Mouse (Mus musculus) ES-E14 (cell line): Measurements from ENCODE around the gene Tectb. TPM values are rescaled to one million over a fixed set of nuclear protein-coding genes. Genes with fewer than 3 reads are reported as not detected.

ENCODE experiments used
- DNase-seq: peaks from one replicate; pipeline ENCODE4 v3.0.0-alpha.2; 2013; ENCODE audit warnings: low read depth, low spot score
- H3K27ac ChIP-seq: 2 replicates; pipeline ENCODE4 v1.5.1; 2012; ENCODE audit warnings: low read depth, mild to moderate bottlenecking, low read length, moderate library complexity, mixed read lengths; ENCODE audit not compliant: poor library complexity, insufficient read depth, severe bottlenecking
- H3K36me3 ChIP-seq: 2 replicates; pipeline ENCODE4 v1.6.1; 2012; ENCODE audit warnings: mild to moderate bottlenecking, low read length, moderate library complexity, mixed read lengths; ENCODE audit not compliant: control insufficient read depth, poor library complexity, insufficient read depth, severe bottlenecking
- H3K4me1 ChIP-seq, 2 experiments: fragments of 150-350 bp in 1 of 2; sonication (generic) in 1 of 2; 2 replicates each; pipeline ENCODE4 v1.6.1; 2012; ENCODE audit warnings: low read length in 2 of 2, mild to moderate bottlenecking in 1 of 2, mixed read lengths in 1 of 2; ENCODE audit not compliant: control insufficient read depth in 2 of 2, insufficient read depth in 2 of 2, poor library complexity in 1 of 2
- H3K4me3 ChIP-seq, 2 experiments: fragments of 150-350 bp in 1 of 2; sonication (generic) in 1 of 2; 2 replicates each; pipeline ENCODE4 v1.5.1; 2012; ENCODE audit warnings: low read length in 2 of 2, low read depth in 1 of 2, mild to moderate bottlenecking in 1 of 2, mixed read lengths in 1 of 2; ENCODE audit not compliant: insufficient read depth in 1 of 2, poor library complexity in 1 of 2, severe bottlenecking in 1 of 2
- H3K9ac ChIP-seq: 2 replicates; pipeline ENCODE4 v1.6.1; 2012; ENCODE audit warnings: low read depth, mild to moderate bottlenecking, low read length, mixed read lengths; ENCODE audit not compliant: poor library complexity, insufficient read depth, severe bottlenecking
- H3K9me3 ChIP-seq: fragments of 150-350 bp; sonication (generic); 2 replicates; pipeline ENCODE4 v1.6.1; 2012; ENCODE audit warnings: low read depth, mild to moderate bottlenecking, low read length; ENCODE audit not compliant: control insufficient read depth, insufficient read depth
- CHD2 ChIP-seq: IDR thresholded peaks from 2 replicates; pipeline ENCODE4 v1.6.1; 2014; ENCODE audit warnings: mild to moderate bottlenecking, low read depth, low read length, inconsistent platforms
- HCFC1 ChIP-seq: IDR thresholded peaks from 2 replicates; pipeline ENCODE4 v1.6.1; 2012; ENCODE audit warnings: low read length, inconsistent platforms, borderline replicate concordance; ENCODE audit not compliant: insufficient read depth
- MAFK ChIP-seq: IDR thresholded peaks from 2 replicates; pipeline ENCODE4 v1.6.1; 2014; ENCODE audit warnings: mild to moderate bottlenecking, low read depth, low read length, inconsistent platforms; ENCODE audit not compliant: insufficient read depth
- ZC3H11A ChIP-seq: IDR thresholded peaks from 2 replicates; pipeline ENCODE4 v1.6.1; 2012; ENCODE audit warnings: low read depth, mild to moderate bottlenecking, inconsistent platforms, low read length, borderline replicate concordance
- ZNF384 ChIP-seq: IDR thresholded peaks from 2 replicates; pipeline ENCODE4 v1.6.1; 2012; ENCODE audit warnings: low read depth, low read length, inconsistent platforms
- in situ Hi-C, 2 experiments: fragments of 600-800 bp; cut with MboI; formaldehyde crosslinking; loops; one replicate each; pipeline ENCODE4 v1.15.1; 2025; ENCODE audit warnings: low sequenced_read_pairs in 2 of 2, inconsistent platforms in 1 of 2; ENCODE audit not compliant: unreplicated experiment in 2 of 2
- total RNA-seq: library from RNA; depleted of rRNA; stranded (reverse); fragments of 300-350 nt; gene quantifications from 2 replicates; pipeline ENCODE4 v1.2.3, GENCODE M21; 2012; rRNA removed

Tectb gene
- total RNA-seq, 1 experiment = not detected

GRCm38 (mm10) chr19:55236564-55236963 is 56.0 kb downstream of the Tectb start:
- Histone ChIP-seq H3K4me1 (no peaks in the 10 kb centered on the region), H3K4me3 (no peak overlapping the region), H3K36me3 (no peaks in the 10 kb centered on the region), H3K9me3 (no peaks in the 10 kb centered on the region), H3K9ac (no peak overlapping the region), H3K27ac (no peak overlapping the region)
- in situ Hi-C loops = no loop called here
- no peak for DNase-seq
- TF ChIP-seq HCFC1 (no peak), CHD2 (no peak), MAFK (no peak), ZNF384 (no peak), ZC3H11A (no peak)

GRCm38 (mm10) chr19:55239766-55240426 is 59.4 kb downstream of the Tectb start:
- Histone ChIP-seq H3K4me3 (no peak overlapping the region), H3K27ac (no peak overlapping the region), H3K9ac (no peak overlapping the region), H3K36me3 (no peaks in the 10 kb centered on the region), H3K9me3 (no peaks in the 10 kb centered on the region), H3K4me1 (no peaks in the 10 kb centered on the region)
- TF ChIP-seq CHD2 (no peak), ZC3H11A (no peak), HCFC1 (no peak), ZNF384 (no peak), MAFK (no peak)
- no peak for DNase-seq
- in situ Hi-C loops = no loop called here

GRCm38 (mm10) chr19:55241186-55241645 is 60.7 kb downstream of the Tectb start, which contains the start of gene Gucy2g:
Gene Gucy2g, minus strand, starts transcription at chr19:55241236.
- H3K27ac ChIP-seq = no peak within 1 kb of the TSS
- H3K4me1 ChIP-seq = no peaks in the 10 kb centered on the region
- in situ Hi-C loops = no loop called here
- no peak within 1 kb of the TSS for H3K4me3 ChIP-seq
- H3K9me3 ChIP-seq = no peaks in the 10 kb centered on the region
- H3K9ac ChIP-seq = no peak within 1 kb of the TSS
- no peak for DNase-seq
- H3K36me3 ChIP-seq = no peaks in the 10 kb centered on the region
- no peak for TF ChIP-seq MAFK
- no peak for TF ChIP-seq ZC3H11A
- no peak for TF ChIP-seq HCFC1
- no peak for TF ChIP-seq ZNF384
- no peak for TF ChIP-seq CHD2

- in situ Hi-C loops = no loop called here
- H3K9ac ChIP-seq = no peak overlapping the region
- DNase-seq = no peak
- no peak overlapping the region for H3K4me3 ChIP-seq
- TF ChIP-seq CHD2 (no peak), ZNF384 (no peak), MAFK (no peak)
- H3K27ac ChIP-seq = no peak overlapping the region
- H3K9me3 ChIP-seq = no peaks in the 10 kb centered on the region
- no peaks in the 10 kb centered on the region for H3K36me3 ChIP-seq
- no peaks in the 10 kb centered on the region for H3K4me1 ChIP-seq
Observed at GRCm38 (mm10) chr19:55244791-55245231, 64.3 kb downstream of the Tectb start.

Other genes with a start within 250 kb of the Tectb start
- 16.6 and 27.4 TPM in 2 replicates for gene Gpam, start 53.5 kb upstream of the Tectb start, total RNA-seq
- gene Gucy2g, start 60.5 kb downstream of the Tectb start, total RNA-seq = 0.09 and 0.21 TPM in 2 replicates
- 17.1 and 30.0 TPM in 2 replicates for gene Acsl5, start 71.2 kb downstream of the Tectb start, total RNA-seq
- 56.8 and 64.3 TPM in 2 replicates for gene Zdhhc6, start 135.3 kb downstream of the Tectb start, total RNA-seq
- gene Vti1a, start 135.6 kb downstream of the Tectb start, total RNA-seq = 13.3 and 14.9 TPM in 2 replicates